33 mouse cellular contexts compared by ENCODE assay signal in genomic region chr15:99596841-99597240, GRCm38 (mm10). TPM values are rescaled to one million over a fixed set of nuclear protein-coding genes. Genes with fewer than 3 reads are reported as not detected.
DNase-seq lines count a peak whose midpoint lies in the region; ATAC-seq and TF ChIP-seq lines count a peak whose summit lies in the region.
"Had no signal": no experiment of that assay in that cellular context is flagged by ENCODE, and none has a peak within 500 bp of the region (broad histone marks: within the 10 kb centered on the region; RNA-seq: fewer than 3 reads in every experiment).

No protein-coding gene starts in this region.

- no peak overlapping the region for H3K9ac ChIP-seq in intestine, postnatal 0 days (ENCODE audit: low read depth, low read length)
- no peak overlapping the region for H3K9ac ChIP-seq in intestine, embryonic 15.5 days
- H3K9ac ChIP-seq in midbrain, embryonic 11.5 days (ENCODE audit: low read length): no peak overlapping the region
- no peak overlapping the region for H3K9ac ChIP-seq in ES-E14 (ENCODE audit: insufficient read depth, low read depth, low read length, poor library complexity, severe bottlenecking)
- no peak overlapping the region for H3K9ac ChIP-seq in forebrain, embryonic 15.5 days (replicated peaks)
- H3K9ac ChIP-seq: embryonic facial prominence, embryonic 13.5 days; limb, embryonic 12.5 days; liver, embryonic 12.5 days; liver, postnatal 0 days; stomach, embryonic 15.5 days had no signal

- in situ Hi-C loops in ES-E14 (cut with MboI; ENCODE audit: low sequenced_read_pairs in 2 of 2, unreplicated experiment in 2 of 2): no loop called here

- no peaks in the 10 kb centered on the region for H3K9me3 ChIP-seq in intestine, postnatal 0 days (ENCODE audit: control insufficient read depth)
- no peaks in the 10 kb centered on the region for H3K9me3 ChIP-seq in intestine, embryonic 15.5 days
- H3K9me3 ChIP-seq in midbrain, embryonic 10.5 days (replicated peaks): no peaks in the 10 kb centered on the region
- H3K9me3 ChIP-seq in midbrain, embryonic 11.5 days (ENCODE audit: control insufficient read depth, low read length): no peaks in the 10 kb centered on the region
- H3K9me3 ChIP-seq in ES-E14 (ENCODE audit: control insufficient read depth, insufficient read depth, low read depth, low read length): no peaks in the 10 kb centered on the region
- no peaks in the 10 kb centered on the region for H3K9me3 ChIP-seq in forebrain, embryonic 15.5 days
- H3K9me3 ChIP-seq: embryonic facial prominence, embryonic 13.5 days; forebrain, embryonic 10.5 days; limb, embryonic 12.5 days; liver, embryonic 12.5 days; stomach, embryonic 15.5 days had no signal

- peak; percentile 16; the same call in 1 of the 2 replicates for ATAC-seq in intestine, postnatal 0 days
- ATAC-seq in intestine, embryonic 15.5 days: no peak
- no peak for ATAC-seq in midbrain, embryonic 11.5 days (ENCODE audit: low FRiP score)
- ATAC-seq in forebrain, embryonic 15.5 days (replicated peaks): no peak; the same call in 1 of the 2 replicates

- H3K27me3 ChIP-seq in intestine, postnatal 0 days (replicated peaks; ENCODE audit: control insufficient read depth, insufficient read depth, low read length): peaks cover 63% of the 10 kb centered on the region
- H3K27me3 ChIP-seq in intestine, embryonic 15.5 days (replicated peaks): peaks cover 64% of the 10 kb centered on the region
- peaks cover 89% of the 10 kb centered on the region for H3K27me3 ChIP-seq in midbrain, embryonic 10.5 days (ENCODE audit: low read depth, poor library complexity, severe bottlenecking)
- peaks cover 32% of the 10 kb centered on the region for H3K27me3 ChIP-seq in midbrain, embryonic 11.5 days (ENCODE audit: control insufficient read depth, insufficient read depth, low read length)
- peaks cover 35% of the 10 kb centered on the region for H3K27me3 ChIP-seq in forebrain, embryonic 15.5 days

- no peaks in the 10 kb centered on the region for H3K36me3 ChIP-seq in intestine, postnatal 0 days (ENCODE audit: control insufficient read depth, insufficient read depth)
- no peaks in the 10 kb centered on the region for H3K36me3 ChIP-seq in intestine, embryonic 15.5 days
- H3K36me3 ChIP-seq in midbrain, embryonic 10.5 days: no peaks in the 10 kb centered on the region
- H3K36me3 ChIP-seq in midbrain, embryonic 11.5 days (ENCODE audit: control insufficient read depth, insufficient read depth, low read length): no peaks in the 10 kb centered on the region
- H3K36me3 ChIP-seq in ES-E14 (ENCODE audit: control insufficient read depth, insufficient read depth, low read length, poor library complexity, severe bottlenecking): no peaks in the 10 kb centered on the region
- no peaks in the 10 kb centered on the region for H3K36me3 ChIP-seq in forebrain, embryonic 15.5 days
- H3K36me3 ChIP-seq: embryonic facial prominence, embryonic 13.5 days; forebrain, embryonic 10.5 days; limb, embryonic 12.5 days; liver, embryonic 12.5 days; stomach, embryonic 15.5 days had no signal

- no peak for TF ChIP-seq CTCF in intestine, postnatal 0 days (IDR thresholded peaks at IDR 0.05; ENCODE audit: low read depth)

- no peak overlapping the region for H3K27ac ChIP-seq in intestine, postnatal 0 days (ENCODE audit: low read depth, low read length)
- H3K27ac ChIP-seq in intestine, embryonic 15.5 days: no peak overlapping the region
- H3K27ac ChIP-seq in midbrain, embryonic 10.5 days (replicated peaks): peak overlapping the region; percentile 43; the same call in 1 of the 2 replicates
- no peak overlapping the region for H3K27ac ChIP-seq in midbrain, embryonic 11.5 days (ENCODE audit: low read depth, low read length)
- peak overlapping the region; percentile 11; the same call in 1 of the 2 replicates for H3K27ac ChIP-seq in ES-E14 (ENCODE audit: insufficient read depth, low read depth, low read length, poor library complexity, severe bottlenecking)
- no peak overlapping the region for H3K27ac ChIP-seq in forebrain, embryonic 15.5 days (replicated peaks)
- H3K27ac ChIP-seq: embryonic facial prominence, embryonic 13.5 days; forebrain, embryonic 10.5 days; gastrocnemius, adult 2 months; left cerebral cortex, adult 2 months; limb, embryonic 12.5 days; liver, embryonic 12.5 days; macrophage; stomach, embryonic 15.5 days had no signal

- H3K4me1 ChIP-seq in intestine, postnatal 0 days (replicated peaks; ENCODE audit: control insufficient read depth, insufficient read depth, low read length): no peaks in the 10 kb centered on the region
- peaks cover 3% of the 10 kb centered on the region; the same call in 1 of the 2 replicates for H3K4me1 ChIP-seq in intestine, embryonic 15.5 days (replicated peaks)
- H3K4me1 ChIP-seq in midbrain, embryonic 10.5 days: peaks cover 54% of the 10 kb centered on the region
- H3K4me1 ChIP-seq in midbrain, embryonic 11.5 days (ENCODE audit: control insufficient read depth, insufficient read depth, low read length): peaks cover 13% of the 10 kb centered on the region
- H3K4me1 ChIP-seq in ES-E14 (ENCODE audit: control insufficient read depth in 2 of 2, insufficient read depth in 2 of 2, low read length in 2 of 2, poor library complexity in 1 of 2): peaks cover 0 to 17% of the 10 kb centered on the region in 2 experiments; a peak in 1 of 4 replicates
- H3K4me1 ChIP-seq in forebrain, embryonic 15.5 days: peaks cover 22% of the 10 kb centered on the region
- H3K4me1 ChIP-seq: embryonic facial prominence, embryonic 13.5 days; liver, embryonic 12.5 days had no signal

- WGBS in intestine, postnatal 0 days: 59% methylated on average over 7 of the region's 7 CpGs
- WGBS in intestine, embryonic 15.5 days: 54% methylated on average over 7 of the region's 7 CpGs
- 58% methylated on average over 7 of the region's 7 CpGs for WGBS in midbrain, embryonic 10.5 days
- WGBS in midbrain, embryonic 11.5 days: 57% methylated on average over 7 of the region's 7 CpGs
- WGBS in forebrain, embryonic 15.5 days: 61% methylated on average over 7 of the region's 7 CpGs

- no peak overlapping the region for H3K4me3 ChIP-seq in intestine, postnatal 0 days (ENCODE audit: low read depth, low read length)
- no peak overlapping the region for H3K4me3 ChIP-seq in intestine, embryonic 15.5 days (replicated peaks)
- H3K4me3 ChIP-seq in midbrain, embryonic 10.5 days: no peak overlapping the region
- H3K4me3 ChIP-seq in midbrain, embryonic 11.5 days (ENCODE audit: low read depth, low read length): no peak overlapping the region
- H3K4me3 ChIP-seq in ES-E14 (ENCODE audit: insufficient read depth in 1 of 2, low read depth in 1 of 2, low read length in 2 of 2, poor library complexity in 1 of 2, severe bottlenecking in 1 of 2): no peak overlapping the region
- no peak overlapping the region for H3K4me3 ChIP-seq in forebrain, embryonic 15.5 days
- H3K4me3 ChIP-seq: embryonic facial prominence, embryonic 13.5 days; forebrain, embryonic 10.5 days; gastrocnemius, adult 2 months; left cerebral cortex, adult 2 months; limb, embryonic 12.5 days; liver, embryonic 12.5 days; myocyte; stomach, embryonic 15.5 days had no signal

- DNase-seq in cerebellum, adult 9-11 months: peak; percentile 66
- DNase-seq in cerebellum, adult 11 months: no peak
- no peak for DNase-seq in midbrain, embryonic 10.5 days (ENCODE audit: low spot score)
- DNase-seq in midbrain, embryonic 11.5 days (ENCODE audit: low spot score, missing footprints): no peak
- DNase-seq in ES-E14 (ENCODE audit: low read depth, low spot score): no peak

- no peak overlapping the region for H3K4me2 ChIP-seq in intestine, postnatal 0 days (replicated peaks; ENCODE audit: low read depth)
- no peak overlapping the region for H3K4me2 ChIP-seq in intestine, embryonic 15.5 days (replicated peaks)
- H3K4me2 ChIP-seq in midbrain, embryonic 11.5 days: no peak overlapping the region
- H3K4me2 ChIP-seq in forebrain, embryonic 15.5 days (replicated peaks): no peak overlapping the region
- H3K4me2 ChIP-seq: embryonic facial prominence, embryonic 13.5 days; heart, embryonic 11.5 days; limb, embryonic 12.5 days; liver, embryonic 12.5 days; stomach, embryonic 15.5 days had no signal

RNA-seq across cellular contexts. Expression of gene Aqp6, which starts 4.4 kb away (rescaled TPM):
- polyA plus RNA-seq in intestine, postnatal 0 days (2015; fragmentation: Nextera tagmentation; extraction: Ambion mirVana): not detected in 2 replicates
- polyA plus RNA-seq in intestine, embryonic 15.5 days (2015; fragmentation: Nextera tagmentation; extraction: Ambion mirVana): not detected in 2 replicates
- 0.16 TPM in 1 of 2 replicates, not detected in the other for polyA plus RNA-seq in midbrain, embryonic 10.5 days (2016; fragmentation: Nextera tagmentation; extraction: Ambion mirVana)
- 0.11 and 0.22 TPM in 2 replicates for polyA plus RNA-seq in midbrain, embryonic 11.5 days (2014; fragmentation: Nextera tagmentation; extraction: Ambion mirVana)
- total RNA-seq in ES-E14 (2012; rRNA removed): 0.36 and 0.69 TPM in 2 replicates
- polyA plus RNA-seq in forebrain, embryonic 15.5 days (2015; fragmentation: Nextera tagmentation; extraction: Ambion mirVana): not detected in 2 replicates
- total RNA-seq: adrenal gland, postnatal 14 days; common myeloid progenitor, adult 5-6 weeks; gastrocnemius, adult 2 months; gastrocnemius, postnatal 36 days; heart, postnatal 36 days; layer of hippocampus, adult 18-20 months; megakaryocyte-erythroid progenitor cell, adult 5-6 weeks; neutrophil, adult 5-6 weeks had no signal
- polyA plus RNA-seq: embryonic facial prominence, embryonic 13.5 days; forebrain, embryonic 10.5 days; forebrain, embryonic 16.5 days; heart, embryonic 11.5 days; heart, embryonic 16.5 days; inflammation-experienced regulatory T-cells, adult 6 months; limb, embryonic 12.5 days; liver, embryonic 12.5 days; liver, postnatal 0 days; macrophage; myocyte; stomach, embryonic 15.5 days had no signal

RNA-seq across cellular contexts. Expression of gene Aqp5, which starts 6.3 kb away (rescaled TPM):
- polyA plus RNA-seq in intestine, postnatal 0 days (2015; fragmentation: Nextera tagmentation; extraction: Ambion mirVana): 0.14 TPM in 1 of 2 replicates, not detected in the other
- 0.65 and 1.1 TPM in 2 replicates for polyA plus RNA-seq in intestine, embryonic 15.5 days (2015; fragmentation: Nextera tagmentation; extraction: Ambion mirVana)
- polyA plus RNA-seq in midbrain, embryonic 10.5 days (2016; fragmentation: Nextera tagmentation; extraction: Ambion mirVana): 0.61 TPM in 1 of 2 replicates, not detected in the other
- 0.37 and 0.38 TPM in 2 replicates for polyA plus RNA-seq in midbrain, embryonic 11.5 days (2014; fragmentation: Nextera tagmentation; extraction: Ambion mirVana)
- 1.6 and 2.9 TPM in 2 replicates for total RNA-seq in ES-E14 (2012; rRNA removed)
- 0.38 TPM in 1 of 2 replicates, not detected in the other for polyA plus RNA-seq in forebrain, embryonic 15.5 days (2015; fragmentation: Nextera tagmentation; extraction: Ambion mirVana)
- total RNA-seq: common myeloid progenitor, adult 5-6 weeks; gastrocnemius, adult 2 months; gastrocnemius, postnatal 36 days; heart, postnatal 36 days; layer of hippocampus, adult 18-20 months; layer of hippocampus, postnatal 14 days; megakaryocyte-erythroid progenitor cell, adult 5-6 weeks; neutrophil, adult 5-6 weeks had no signal
- polyA plus RNA-seq: forebrain, embryonic 10.5 days; inflammation-experienced regulatory T-cells, adult 6 months; limb, embryonic 12.5 days; liver, postnatal 0 days; macrophage had no signal

RNA-seq across cellular contexts. Expression of gene Aqp2, which starts 18.0 kb away (rescaled TPM):
- polyA plus RNA-seq in intestine, postnatal 0 days (2015; fragmentation: Nextera tagmentation; extraction: Ambion mirVana): not detected in 2 replicates
- 0.11 TPM in 1 of 2 replicates, not detected in the other for polyA plus RNA-seq in intestine, embryonic 15.5 days (2015; fragmentation: Nextera tagmentation; extraction: Ambion mirVana)
- polyA plus RNA-seq in midbrain, embryonic 10.5 days (2016; fragmentation: Nextera tagmentation; extraction: Ambion mirVana): not detected in 2 replicates
- polyA plus RNA-seq in midbrain, embryonic 11.5 days (2014; fragmentation: Nextera tagmentation; extraction: Ambion mirVana): not detected in 2 replicates
- not detected in 2 replicates for total RNA-seq in ES-E14 (2012; rRNA removed)
- not detected in 2 replicates for polyA plus RNA-seq in forebrain, embryonic 15.5 days (2015; fragmentation: Nextera tagmentation; extraction: Ambion mirVana)
- total RNA-seq: common myeloid progenitor, adult 5-6 weeks; gastrocnemius, adult 2 months; gastrocnemius, postnatal 36 days; heart, adult 18-20 months; heart, postnatal 36 days; layer of hippocampus, adult 18-20 months; layer of hippocampus, postnatal 14 days; left cerebral cortex, postnatal 25 days; megakaryocyte-erythroid progenitor cell, adult 5-6 weeks; neutrophil, adult 5-6 weeks had no signal
- polyA plus RNA-seq: embryonic facial prominence, embryonic 13.5 days; forebrain, embryonic 10.5 days; forebrain, embryonic 16.5 days; heart, embryonic 11.5 days; inflammation-experienced regulatory T-cells, adult 6 months; limb, embryonic 12.5 days; liver, embryonic 12.5 days; liver, postnatal 0 days; macrophage; midbrain, embryonic 16.5 days; stomach, embryonic 15.5 days had no signal

RNA-seq across cellular contexts. Expression of gene Racgap1, which starts 54.6 kb away (rescaled TPM):
- polyA plus RNA-seq in intestine, postnatal 0 days (2015; fragmentation: Nextera tagmentation; extraction: Ambion mirVana): 23.2 and 25.7 TPM in 2 replicates
- polyA plus RNA-seq in intestine, embryonic 15.5 days (2015; fragmentation: Nextera tagmentation; extraction: Ambion mirVana): 108 and 120 TPM in 2 replicates
- 208 and 239 TPM in 2 replicates for polyA plus RNA-seq in midbrain, embryonic 10.5 days (2016; fragmentation: Nextera tagmentation; extraction: Ambion mirVana)
- 214 and 230 TPM in 2 replicates for polyA plus RNA-seq in midbrain, embryonic 11.5 days (2014; fragmentation: Nextera tagmentation; extraction: Ambion mirVana)
- 109 and 127 TPM in 2 replicates for total RNA-seq in ES-E14 (2012; rRNA removed)
- polyA plus RNA-seq in forebrain, embryonic 15.5 days (2015; fragmentation: Nextera tagmentation; extraction: Ambion mirVana): 113 and 118 TPM in 2 replicates

Comparison
In these comparisons a context has a peak if more than half of its experiments do, and no peak if none do; other contexts are left out.
1. H3K27ac ChIP-seq: peak in midbrain, embryonic 10.5 days (single experiment) and ES-E14 (single experiment); none in intestine, postnatal 0 days (single experiment), intestine, embryonic 15.5 days (single experiment), midbrain, embryonic 11.5 days (single experiment) and forebrain, embryonic 15.5 days (single experiment).